13 mouse cellular contexts compared by ENCODE assay signal in genomic region chr5:76078485-76078884, GRCm38 (mm10).
"Had no signal": no experiment of that assay in that cellular context is flagged by ENCODE, and none has a peak within 500 bp of the region (broad histone marks: within the 10 kb centered on the region; RNA-seq: fewer than 3 reads in every experiment).

No protein-coding gene starts in this region.

- H3K27me3 ChIP-seq: limb, embryonic 12.5 days; megakaryocyte, embryonic 14.5 days; neural tube, embryonic 12.5 days had no signal

- H3K4me3 ChIP-seq: limb, embryonic 12.5 days; megakaryocyte, embryonic 14.5 days; neural tube, embryonic 12.5 days had no signal

- H3K9ac ChIP-seq: limb, embryonic 12.5 days; neural tube, embryonic 12.5 days had no signal

- H3K9me3 ChIP-seq: limb, embryonic 12.5 days; megakaryocyte, embryonic 14.5 days; neural tube, embryonic 12.5 days had no signal

- H3K36me3 ChIP-seq: limb, embryonic 12.5 days; neural tube, embryonic 12.5 days had no signal

- DNase-seq: kidney, adult 11 months; kidney, adult 9 months; kidney, postnatal 36 days; layer of hippocampus, adult 9-11 months; layer of hippocampus, postnatal 36 days; lung, postnatal 36 days; spleen, adult 18-20 months; thymus, adult 18-20 months; thymus, postnatal 14 days had no signal

- H3K4me2 ChIP-seq: limb, embryonic 12.5 days; neural tube, embryonic 12.5 days had no signal

- ATAC-seq: lung, postnatal 0 days had no signal

- H3K27ac ChIP-seq: limb, embryonic 12.5 days; neural tube, embryonic 12.5 days had no signal
